Mouse (Mus musculus) adipocyte (in vitro differentiated cells): ENCODE data around the gene Slc39a1.
"Not testable (repeated sequence)": the region's sequence is repeated elsewhere in the genome, so short reads cannot be mapped to it uniquely, and the experiment has no call there.

ENCODE experiments used
- DNase-seq: peaks from one replicate; pipeline ENCODE4 v3.0.0-alpha.2; 2016; ENCODE audit warnings: low spot score

Slc39a1 gene

DNA sequence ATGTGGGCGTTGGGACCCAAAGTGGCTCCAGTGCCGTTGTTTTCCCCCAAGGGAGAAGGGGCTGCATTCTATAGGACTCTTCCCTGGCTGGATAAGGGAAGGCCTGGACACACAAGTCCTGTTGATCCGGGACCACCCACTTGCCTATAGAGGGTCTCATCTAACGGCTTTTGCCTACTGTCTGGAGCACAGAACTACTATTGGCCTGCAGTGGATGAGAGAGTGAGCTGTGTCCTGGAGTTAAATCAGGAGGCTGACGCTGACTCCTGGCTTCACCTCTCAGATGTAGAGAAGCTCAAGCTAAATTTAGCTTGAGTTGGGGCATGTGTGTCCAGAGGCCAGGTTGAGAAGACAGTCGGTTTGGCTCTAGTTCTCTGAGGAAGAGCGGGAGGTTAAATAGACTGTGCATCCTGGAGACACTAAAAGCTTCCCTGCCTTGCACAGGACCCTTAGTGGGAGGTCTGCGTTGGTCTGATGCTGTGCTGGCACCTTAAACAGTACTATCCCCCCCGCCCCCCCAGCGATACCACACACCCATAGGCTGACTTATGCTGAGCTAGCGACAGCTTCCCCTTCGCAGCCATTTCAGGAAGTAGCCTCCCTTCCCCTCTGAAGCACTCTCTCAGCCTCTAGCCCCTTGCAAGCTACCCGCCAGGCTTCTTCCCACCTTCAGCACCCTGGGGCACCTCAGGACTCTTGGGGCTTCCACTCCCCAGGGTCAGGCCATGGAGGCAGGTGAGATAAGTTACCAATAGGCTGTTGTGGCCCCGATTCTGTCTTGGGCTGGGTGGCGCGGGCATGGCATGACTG is 18.2 kb downstream of the Slc39a1 start:
- DNase-seq: no peak

DNA sequence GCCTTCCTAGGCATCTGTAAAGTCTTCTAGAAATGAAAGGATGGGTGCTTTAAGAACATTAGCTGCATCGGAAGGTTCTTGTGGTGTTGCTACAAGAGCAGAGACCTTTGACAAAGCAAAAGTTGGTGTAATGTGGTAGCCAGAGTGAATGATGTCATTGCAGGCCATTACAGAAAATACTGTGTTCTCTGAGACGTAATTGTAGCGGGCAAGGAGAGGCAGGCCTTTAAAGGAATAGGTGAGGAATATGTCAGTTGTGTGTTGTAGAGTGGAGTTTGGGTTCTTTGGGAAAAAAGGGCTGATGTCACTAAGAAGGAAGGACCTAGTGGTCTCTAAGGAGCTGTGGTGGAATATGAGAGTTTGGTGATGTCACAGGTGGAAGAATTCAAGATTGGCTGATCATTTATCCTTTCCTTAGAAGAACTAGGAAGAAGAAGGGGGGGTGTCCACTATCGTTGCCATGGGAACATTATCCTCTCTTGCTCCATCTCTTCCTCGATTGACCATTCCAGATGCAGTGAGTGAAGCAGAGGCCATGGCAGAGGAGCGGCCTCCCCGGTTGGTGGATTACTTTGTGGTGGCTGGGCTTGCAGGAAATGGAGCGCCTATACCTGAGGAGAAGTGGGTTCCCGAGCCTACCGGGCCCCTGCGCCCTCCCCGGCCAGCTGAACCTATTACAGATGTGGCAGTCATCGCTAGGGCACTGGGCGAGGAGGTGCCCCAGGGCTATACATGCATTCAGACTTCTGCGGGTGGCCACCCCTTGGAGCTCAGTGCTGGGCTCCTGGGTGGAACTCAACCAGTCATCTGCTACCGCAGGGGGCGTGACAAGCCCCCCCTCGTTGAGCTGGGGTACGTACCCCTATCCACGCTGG is 19.2 kb downstream of the Slc39a1 start:
- DNase-seq: peak; percentile 35

DNA sequence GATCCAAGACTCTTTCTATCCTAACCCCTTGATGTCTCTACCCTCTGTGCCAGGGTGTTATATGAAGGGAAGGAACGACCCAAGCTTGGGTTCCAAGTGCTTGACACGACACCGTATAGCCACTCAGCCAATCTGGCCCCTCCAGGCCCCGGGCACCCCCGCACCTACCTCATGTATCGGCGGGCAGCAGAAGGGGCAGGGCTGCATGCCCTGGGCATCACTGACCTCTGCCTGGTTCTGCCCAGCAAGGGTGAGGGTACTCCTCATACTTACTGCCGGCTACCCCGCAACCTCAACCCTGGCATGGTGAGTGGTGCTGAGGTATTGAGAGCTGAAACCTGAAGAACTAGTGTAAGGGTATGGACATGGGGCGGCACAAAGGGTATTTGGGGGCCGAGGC is 20.2 kb downstream of the Slc39a1 start:
- DNase-seq: no peak

DNA sequence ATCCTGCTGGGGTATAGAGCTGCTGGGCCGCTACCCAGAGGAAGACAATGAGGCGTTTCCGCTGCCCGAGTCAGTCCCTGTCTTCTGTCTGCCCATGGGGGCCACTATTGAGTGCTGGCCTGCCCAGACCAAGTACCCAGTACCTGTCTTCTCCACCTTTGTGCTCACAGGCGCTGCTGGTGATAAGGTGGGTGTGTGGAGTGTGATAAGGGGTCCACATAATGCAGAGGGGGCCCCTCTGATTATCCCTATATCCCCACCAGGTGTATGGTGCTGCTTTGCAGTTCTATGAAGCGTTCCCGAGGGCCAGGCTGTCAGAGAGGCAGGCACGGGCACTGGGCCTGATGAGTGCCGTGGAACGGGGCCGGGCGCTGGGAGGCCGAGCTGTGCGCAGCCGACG is 21.0 kb downstream of the Slc39a1 start:
- DNase-seq: no peak

DNA sequence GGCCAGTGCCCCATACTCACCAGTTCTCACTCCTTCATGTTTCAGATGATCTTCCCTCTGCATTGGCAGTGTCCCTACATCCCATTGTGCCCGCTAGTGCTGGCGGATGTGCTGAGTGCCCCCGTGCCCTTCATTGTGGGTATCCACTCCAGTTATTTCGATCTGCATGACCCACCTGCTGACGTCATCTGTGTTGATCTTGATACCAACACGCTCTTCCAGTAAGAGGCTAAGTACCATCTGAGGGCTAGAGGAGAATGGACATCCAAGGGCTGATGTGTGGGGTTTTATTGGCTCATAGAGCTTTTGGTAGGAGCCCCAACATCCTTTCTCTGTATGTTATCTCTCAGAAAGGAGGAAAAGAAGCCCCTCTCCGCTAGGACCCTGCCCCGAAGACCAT is 22.8 kb downstream of the Slc39a1 start:
- no peak for DNase-seq

DNA sequence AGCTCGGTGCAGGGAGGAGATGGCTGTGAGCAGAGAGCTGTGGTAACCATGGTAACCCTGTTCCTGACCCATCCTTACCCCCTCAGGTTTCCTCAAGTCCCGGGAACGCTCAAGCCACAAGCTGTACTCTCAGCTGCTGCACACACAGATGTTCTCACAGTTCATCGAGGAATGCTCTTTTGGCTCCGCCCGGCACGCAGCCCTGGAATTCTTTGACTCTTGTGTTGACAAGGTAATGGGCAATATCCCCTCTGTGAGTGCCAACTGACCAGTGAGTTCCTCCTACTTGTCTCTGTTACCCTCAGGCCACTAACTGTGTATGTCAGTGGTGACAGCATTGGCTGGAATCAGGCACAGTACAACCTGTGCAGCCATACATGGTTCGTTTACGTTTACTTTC is 24.2 kb downstream of the Slc39a1 start:
- no peak for DNase-seq

DNA sequence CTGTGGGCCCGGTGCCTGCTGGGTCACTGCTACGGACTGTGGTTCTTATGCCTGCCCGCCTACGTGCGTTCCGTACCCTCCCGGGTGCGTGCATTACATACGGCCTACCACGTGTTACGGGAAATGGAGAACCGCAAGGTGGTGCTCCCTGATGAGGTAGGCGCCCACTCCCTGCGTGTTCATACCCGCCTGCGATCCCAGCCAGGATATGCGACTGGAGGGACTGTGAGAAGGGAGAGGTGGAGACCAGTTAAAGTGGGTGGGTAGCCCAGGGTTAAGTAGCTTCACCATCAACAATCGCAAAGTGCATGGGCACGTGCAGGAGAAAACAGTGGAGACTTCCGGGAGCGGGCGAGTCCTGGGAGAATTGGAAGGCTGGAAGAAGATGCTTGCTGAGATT is 25.9 kb downstream of the Slc39a1 start:
- DNase-seq: no peak

DNA sequence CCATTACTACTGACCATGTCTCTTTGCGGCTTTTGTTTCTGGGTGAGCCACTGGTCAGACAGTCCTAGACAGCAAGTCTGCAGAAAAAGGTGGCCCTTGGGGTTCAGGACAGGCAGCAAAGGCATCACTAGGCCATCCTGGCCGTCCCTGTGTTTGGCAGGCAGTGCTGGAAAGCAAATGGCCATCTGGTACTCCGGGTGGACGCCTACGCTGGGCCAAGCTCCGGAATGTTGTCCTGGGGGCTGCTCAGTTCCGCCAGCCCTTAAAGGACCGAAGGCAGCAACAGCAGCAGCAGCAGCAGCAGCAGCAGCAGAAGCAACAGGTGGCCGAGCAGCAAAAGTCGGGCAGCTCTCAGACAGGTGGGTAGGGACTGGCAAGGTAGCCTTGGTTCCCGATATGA is 27.3 kb downstream of the Slc39a1 start:
- no peak for DNase-seq

DNA sequence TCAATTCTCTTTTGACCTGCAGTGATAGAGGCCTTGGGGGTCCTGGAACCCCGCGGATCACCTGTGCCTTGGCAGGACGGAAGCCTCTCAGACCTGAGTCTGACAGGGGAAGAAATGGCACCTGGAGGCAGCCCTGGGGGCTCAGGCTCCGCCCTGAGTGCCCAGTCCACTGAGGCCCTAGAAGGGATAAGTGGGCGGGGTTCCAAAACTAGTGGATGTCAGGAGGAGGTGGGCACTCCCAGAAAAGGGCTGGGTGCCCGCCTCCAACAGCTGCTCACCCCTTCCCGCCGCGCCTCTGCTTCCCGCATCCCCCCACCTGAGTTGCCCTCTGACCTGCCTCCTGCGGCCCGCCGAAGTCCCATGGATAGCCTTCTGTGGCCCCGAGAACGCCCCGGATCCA is 28.9 kb downstream of the Slc39a1 start:
- DNase-seq: no peak

DNA sequence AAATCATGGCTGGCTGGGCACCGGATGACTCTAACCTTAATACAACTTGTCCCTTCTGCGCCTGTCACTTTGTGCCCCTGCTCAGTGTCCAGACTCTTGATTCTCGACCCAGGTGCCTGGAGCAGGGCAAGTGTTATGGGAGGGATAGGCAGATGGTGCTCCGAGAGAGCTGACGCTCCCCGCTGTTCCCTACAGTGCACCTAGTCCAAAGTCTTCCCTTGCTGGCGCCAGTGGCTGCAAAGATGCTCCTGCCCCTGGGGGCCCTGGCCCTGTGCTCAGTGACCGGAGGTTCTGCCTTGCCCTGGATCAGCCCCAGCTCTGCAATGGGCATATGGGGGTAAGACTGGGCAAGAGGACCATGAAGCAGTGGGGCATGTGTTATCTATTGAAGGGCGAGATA is 29.8 kb downstream of the Slc39a1 start:
- no peak for DNase-seq

DNA sequence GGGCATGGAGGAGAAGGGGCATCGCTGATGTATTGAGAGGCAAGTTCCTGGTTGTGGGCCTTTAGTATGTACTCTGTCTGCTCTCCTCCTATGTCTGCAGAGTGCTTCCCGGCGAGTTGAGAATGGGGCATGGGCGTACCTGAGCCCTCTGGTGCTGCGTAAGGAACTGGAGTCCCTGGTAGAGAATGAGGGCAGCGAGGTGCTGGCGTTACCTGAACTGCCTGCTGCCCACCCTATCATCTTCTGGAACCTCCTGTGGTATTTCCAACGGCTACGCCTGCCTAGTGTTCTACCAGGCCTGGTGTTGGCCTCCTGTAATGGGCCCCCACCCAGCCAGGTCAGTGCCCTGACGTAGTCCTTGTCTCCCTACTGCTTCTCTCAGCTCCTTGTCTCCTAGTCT is 30.2 kb downstream of the Slc39a1 start:
- DNase-seq: no peak

DNA sequence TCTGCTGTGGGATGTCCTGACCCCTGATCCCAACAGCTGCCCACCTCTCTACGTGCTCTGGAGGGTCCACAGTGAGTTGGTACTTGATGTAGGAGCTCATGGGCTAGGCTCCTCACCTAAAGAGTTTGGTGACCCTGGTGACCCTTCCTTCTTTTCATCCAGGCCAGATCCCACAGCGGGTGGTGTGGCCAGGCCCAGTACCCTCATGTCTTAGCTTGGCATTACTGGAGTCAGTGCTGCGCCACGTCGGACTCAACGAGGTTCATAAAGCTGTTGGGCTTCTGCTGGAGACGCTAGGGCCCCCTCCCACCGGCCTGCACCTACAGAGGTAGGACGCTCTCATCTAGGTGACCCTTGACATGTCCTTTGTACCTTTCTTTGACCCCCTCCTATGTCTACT is 31.2 kb downstream of the Slc39a1 start:
- DNase-seq: no peak

DNA sequence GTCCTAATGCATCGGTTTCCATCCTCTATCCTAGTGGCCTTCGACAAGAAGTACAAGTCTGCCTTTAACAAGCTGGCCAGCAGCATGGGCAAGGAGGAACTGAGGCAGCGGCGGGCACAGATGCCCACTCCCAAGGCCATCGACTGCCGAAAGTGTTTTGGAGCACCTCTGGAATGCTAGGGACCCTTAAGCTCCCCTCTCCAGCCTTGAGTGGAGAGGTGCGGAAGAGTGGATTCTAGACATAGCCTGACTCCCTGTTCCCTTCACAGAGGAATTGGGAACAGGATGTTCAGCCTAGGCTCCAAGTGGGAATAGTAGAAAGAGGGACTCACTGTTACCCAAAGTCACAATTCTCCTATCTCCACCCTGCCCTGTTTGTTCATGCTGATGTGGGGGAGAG is 31.8 kb downstream of the Slc39a1 start:
- DNase-seq: no peak

DNA sequence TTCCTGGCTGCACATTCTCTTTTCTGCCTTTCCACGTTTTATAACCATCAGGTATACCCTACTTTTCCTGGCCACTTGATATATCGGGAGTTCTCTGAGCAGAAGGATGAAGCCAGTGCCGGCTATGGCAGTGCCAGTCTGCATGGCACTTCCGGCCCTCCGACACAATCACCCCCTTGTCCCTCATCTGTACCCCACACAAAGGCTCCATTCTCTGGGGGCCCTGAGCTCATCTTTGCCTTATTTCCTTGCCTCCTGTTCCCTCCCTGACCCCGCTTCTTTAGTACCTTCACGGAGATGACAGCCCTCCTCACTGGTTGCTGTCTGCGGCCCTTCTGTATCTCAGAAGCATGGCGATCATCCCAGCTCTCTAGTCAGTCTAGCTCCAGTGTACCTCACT is 32.7 kb downstream of the Slc39a1 start:
- no peak for DNase-seq

DNA sequence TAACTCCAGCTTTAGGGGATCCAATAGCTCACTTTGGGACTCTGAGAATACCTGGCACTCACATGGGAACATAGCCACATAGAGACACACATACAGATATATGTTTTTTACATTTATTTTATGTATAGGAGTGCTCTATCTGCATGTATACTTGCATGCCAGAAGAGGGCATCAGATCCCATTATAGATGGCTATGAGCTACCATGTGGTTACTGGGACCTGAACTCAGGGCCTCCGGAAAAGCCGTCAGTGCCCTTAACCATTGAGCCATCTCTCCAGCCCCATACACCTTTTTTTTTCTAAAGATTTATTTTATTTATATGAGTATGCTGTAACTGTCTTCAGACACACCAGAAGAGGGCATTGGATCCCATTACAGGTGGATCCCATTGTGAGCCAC is 36.2 kb downstream of the Slc39a1 start:
- no peak for DNase-seq

DNA sequence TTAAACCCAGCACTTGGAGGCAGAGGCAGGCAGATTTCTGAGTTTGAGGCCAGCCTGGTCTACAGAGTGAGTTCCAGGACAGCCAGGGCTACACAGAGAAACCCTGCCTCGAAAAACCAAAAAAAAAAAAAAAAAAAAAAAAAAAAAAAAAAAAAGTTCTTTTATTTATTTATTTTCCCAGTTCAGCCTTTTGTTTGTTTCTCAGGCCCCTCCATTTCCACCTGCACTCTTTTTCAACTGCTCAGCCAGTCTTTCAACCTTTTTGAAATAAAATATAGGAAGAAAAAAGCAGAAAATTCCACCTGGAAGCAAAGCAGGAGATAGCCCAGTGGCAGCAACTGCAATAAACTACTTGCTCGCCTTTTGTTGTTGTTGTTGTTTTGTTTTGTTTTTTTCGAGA is 41.4 kb downstream of the Slc39a1 start:
- not testable (repeated sequence) for DNase-seq

DNA sequence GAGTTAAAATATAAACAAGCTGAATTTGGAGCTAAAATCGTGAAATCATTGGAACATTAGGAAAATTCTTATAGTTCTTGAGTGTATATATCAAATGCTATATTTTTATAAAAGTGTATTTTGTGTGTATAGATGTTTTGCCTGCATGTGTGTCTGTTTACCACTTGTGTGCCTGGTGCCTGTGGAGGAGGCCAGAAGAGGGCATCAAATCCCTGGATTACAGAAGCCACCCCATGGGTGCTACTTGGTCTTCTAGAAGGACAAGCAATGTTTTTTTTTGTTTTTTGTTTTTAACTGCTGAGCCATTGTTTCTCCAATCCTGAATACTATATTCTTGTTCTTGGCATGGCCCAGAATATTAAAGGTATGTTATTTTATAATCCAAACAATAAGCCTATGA is 42.6 kb downstream of the Slc39a1 start:
- peak; percentile 47 for DNase-seq

DNA sequence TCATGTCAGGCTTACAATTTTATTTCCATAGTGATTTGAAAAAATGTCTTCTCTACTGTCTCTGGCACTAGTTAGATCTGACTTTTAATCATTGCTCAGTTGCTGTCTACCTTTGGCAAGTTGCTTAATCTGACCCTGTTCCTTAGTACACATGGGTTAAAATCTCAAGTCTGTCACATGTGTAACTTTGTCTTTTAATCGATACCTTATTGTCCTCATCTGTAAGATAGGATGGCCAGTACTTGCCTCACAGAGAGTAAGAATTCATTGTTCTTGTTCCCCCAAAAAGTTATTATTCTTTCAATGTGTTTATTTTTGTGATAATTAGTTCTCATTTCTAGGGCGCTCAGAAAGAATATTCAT is 44.0 kb downstream of the Slc39a1 start:
- no peak for DNase-seq

DNA sequence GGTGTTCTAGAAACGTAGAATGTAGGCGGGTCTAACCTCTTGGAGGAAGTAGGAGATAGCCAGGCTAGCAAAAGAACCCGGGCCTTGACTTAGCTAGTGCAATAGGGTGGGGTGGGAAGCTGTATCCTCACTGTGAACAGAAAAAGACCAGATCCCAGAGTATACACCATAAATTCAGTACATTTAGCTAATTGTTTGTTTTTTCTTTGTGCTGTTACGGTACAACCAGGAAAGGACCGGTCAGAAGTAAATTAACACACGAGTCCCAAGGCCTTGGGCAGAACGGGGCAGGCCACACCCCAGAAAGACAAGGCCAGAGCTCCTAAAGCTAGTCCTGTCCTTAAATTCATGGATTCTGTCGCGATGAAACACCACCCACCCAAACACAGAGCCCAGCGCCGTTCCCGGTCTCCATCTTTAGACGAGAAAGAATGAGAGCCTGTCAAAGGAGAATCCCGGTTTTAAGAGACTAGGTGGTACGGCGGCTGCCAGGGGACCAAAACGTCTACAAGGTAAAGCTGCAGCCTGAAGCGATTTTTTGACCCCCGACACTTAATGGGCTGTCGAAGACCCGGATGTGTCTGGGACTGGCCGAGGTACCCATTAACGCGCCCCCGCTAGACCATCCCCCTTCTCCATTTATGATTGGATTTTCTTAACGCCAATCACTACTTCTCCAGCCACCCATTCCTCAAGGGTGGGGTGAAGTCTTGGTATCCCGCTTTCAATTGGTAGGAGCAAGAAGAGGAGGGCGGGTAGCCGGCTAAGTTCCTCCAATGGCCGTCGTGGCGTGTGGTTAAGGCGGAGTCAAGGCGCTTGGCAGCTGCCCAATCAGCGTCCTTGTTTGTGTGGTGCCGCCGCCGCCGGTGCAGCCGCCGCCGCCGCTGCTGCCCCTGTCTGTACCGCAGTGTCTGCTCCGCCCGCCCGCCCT is 44.6 kb downstream of the Slc39a1 start, which contains the start of gene Gatad2b:
TSS of gene Gatad2b (plus strand) at position 834 of the 931 bp plus-strand sequence.
- DNase-seq: peak; percentile 100

DNA sequence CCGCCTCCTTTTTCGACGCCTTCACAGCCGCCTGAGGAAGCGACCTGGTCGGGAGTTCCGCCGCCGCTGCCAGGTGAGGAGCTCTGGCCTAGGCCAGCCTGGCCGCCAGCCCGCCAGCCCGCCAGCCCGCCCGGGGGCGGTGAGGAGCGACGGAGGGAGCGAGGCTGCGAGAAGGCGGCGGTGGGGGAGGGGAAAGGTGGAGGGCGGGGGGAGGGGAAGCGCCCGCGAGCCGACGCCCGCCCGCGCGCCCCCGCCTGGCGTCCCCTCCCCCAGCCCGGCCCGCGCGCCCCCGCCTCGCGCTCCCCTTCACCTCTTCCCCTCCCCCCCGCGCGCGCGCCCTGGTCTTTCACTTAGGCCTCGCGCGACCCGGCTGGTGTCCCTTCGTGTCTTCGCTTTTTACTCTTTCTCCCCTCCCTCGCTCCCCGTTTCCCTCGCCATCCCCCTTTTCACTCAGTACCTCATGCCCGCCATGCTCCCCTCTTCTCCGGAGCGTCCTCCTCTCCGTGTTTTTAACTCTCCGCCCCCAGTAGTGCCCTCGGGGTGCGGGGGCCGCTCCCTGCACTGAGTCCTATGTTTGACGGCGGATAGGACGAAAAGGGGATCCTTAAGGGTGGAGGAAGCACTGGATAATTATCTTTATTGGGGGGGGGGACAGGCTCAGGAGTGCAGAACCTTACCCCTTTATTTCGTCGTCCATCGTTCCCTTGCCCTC is 45.5 kb downstream of the Slc39a1 start:
- DNase-seq: peak; percentile 64

DNA sequence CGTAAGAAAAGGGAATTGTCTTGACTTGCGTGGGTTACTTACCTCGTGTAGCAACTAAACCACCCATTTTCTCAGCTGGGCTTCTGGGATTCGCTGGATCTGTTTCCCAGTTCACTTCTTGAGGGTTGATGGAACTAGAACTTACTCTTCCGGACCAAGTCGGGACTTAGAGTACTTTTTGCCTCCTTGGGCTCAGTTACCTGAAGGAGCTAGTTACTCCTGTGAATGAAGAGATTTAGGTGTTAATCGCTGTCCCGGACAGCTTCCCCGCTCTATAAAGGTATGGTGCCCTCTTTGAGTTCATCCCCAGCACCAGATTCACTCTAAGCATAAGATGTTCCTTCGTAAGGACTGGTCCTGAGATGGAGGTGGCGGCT is 46.1 kb downstream of the Slc39a1 start:
- peak; percentile 44 for DNase-seq

DNA sequence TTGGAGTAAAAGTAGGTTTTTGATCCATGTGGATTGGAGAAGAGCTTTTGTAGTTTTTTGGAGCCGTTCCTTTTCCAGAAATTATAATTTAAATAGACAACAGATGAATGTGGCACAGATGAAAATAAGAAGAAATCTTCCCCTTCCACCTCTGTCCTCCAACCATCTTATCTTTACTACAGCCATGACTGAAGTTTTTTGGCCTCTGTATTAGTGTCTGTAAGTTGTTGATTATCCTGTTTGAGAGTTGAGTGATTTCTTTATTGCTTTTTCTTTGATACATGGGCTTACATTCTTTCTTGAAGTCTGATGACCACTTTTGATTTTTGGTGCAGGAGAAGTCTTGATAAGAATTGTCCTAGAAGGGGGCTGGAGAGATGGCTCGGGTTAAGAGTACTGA is 46.7 kb downstream of the Slc39a1 start:
- no peak for DNase-seq
